Mouse (Mus musculus): Measurements from ENCODE around the gene Ncoa4.
"Not testable (repeated sequence)": the region's sequence is repeated elsewhere in the genome, so short reads cannot be mapped to it uniquely, and the experiment has no call there.

The Ncoa4 gene

GRCm38 (mm10) chr14:32159690-32160246, at the start of gene Ncoa4:
Ncoa4 (plus strand) TSS chr14:32159865.
- DNase-seq: peak; percentile 99

- not testable (repeated sequence) for DNase-seq
These were observed 47.5 kb upstream of the Ncoa4 start for GRCm38 (mm10) chr14:32112124-32112523.

- no peak for DNase-seq
These were observed 38.4 kb upstream of the Ncoa4 start for GRCm38 (mm10) chr14:32120940-32121919.

GRCm38 (mm10) chr14:32121920-32122315, 37.7 kb upstream of the Ncoa4 start:
- DNase-seq: peak; percentile 59

- no peak for DNase-seq
These were observed 35.4 kb upstream of the Ncoa4 start for GRCm38 (mm10) chr14:32124261-32124660.

- DNase-seq: not testable (repeated sequence)
These were observed 34.4 kb upstream of the Ncoa4 start for GRCm38 (mm10) chr14:32125256-32125655.

GRCm38 (mm10) chr14:32128409-32128808, 31.3 kb upstream of the Ncoa4 start:
- DNase-seq: no peak

GRCm38 (mm10) chr14:32131836-32132235, 27.8 kb upstream of the Ncoa4 start:
- no peak for DNase-seq

- DNase-seq: no peak
These were observed 25.4 kb upstream of the Ncoa4 start for GRCm38 (mm10) chr14:32134293-32134692.

GRCm38 (mm10) chr14:32136467-32136866, 23.2 kb upstream of the Ncoa4 start:
- not testable (repeated sequence) for DNase-seq

GRCm38 (mm10) chr14:32140359-32140965, 19.2 kb upstream of the Ncoa4 start:
- no peak for DNase-seq

GRCm38 (mm10) chr14:32141723-32142122, 17.9 kb upstream of the Ncoa4 start, which contains the start of gene Msmb:
Msmb (plus strand) TSS chr14:32142023.
- no peak for DNase-seq

- DNase-seq: no peak
These were observed 14.9 kb upstream of the Ncoa4 start for GRCm38 (mm10) chr14:32144734-32145133.

GRCm38 (mm10) chr14:32145401-32145800, 14.3 kb upstream of the Ncoa4 start:
- no peak for DNase-seq

- no peak for DNase-seq
These were observed 13.7 kb upstream of the Ncoa4 start for GRCm38 (mm10) chr14:32145809-32146511.

- no peak for DNase-seq
These were observed 13.1 kb upstream of the Ncoa4 start for GRCm38 (mm10) chr14:32146578-32146977.

GRCm38 (mm10) chr14:32150872-32151271, 8.8 kb upstream of the Ncoa4 start:
- no peak for DNase-seq

- no peak for DNase-seq
These were observed 7.3 kb upstream of the Ncoa4 start for GRCm38 (mm10) chr14:32152243-32152965.

- DNase-seq: no peak
These were observed 6.5 kb upstream of the Ncoa4 start for GRCm38 (mm10) chr14:32153156-32153555.

GRCm38 (mm10) chr14:32154758-32155157, 4.9 kb upstream of the Ncoa4 start:
- no peak for DNase-seq

- DNase-seq: no peak
These were observed 455 bp upstream of the Ncoa4 start for GRCm38 (mm10) chr14:32159150-32159670.

- DNase-seq: no peak
These were observed 898 bp downstream of the Ncoa4 start for GRCm38 (mm10) chr14:32160563-32160962.

All from lung, postnatal 36 days (tissue).